Mouse (Mus musculus) MEL (cell line): ENCODE measurements around the gene D430041D05Rik.

Experiments used
- CHD2 ChIP-seq: IDR thresholded peaks from 2 replicates; pipeline ENCODE4 v1.6.1; 2011; ENCODE audit warnings: low read length, improper control_type of control experiment
- CTCF ChIP-seq, 3 experiments: IDR thresholded peaks in 2 of 3; conservative IDR thresholded peaks in 1 of 3; 2 replicates each; pipeline ENCODE4 v1.5.1; 2011 to 2012; ENCODE audit warnings: low read length in 3 of 3, low read depth in 2 of 3, mild to moderate bottlenecking in 2 of 3, improper control_type of control experiment in 1 of 3, inconsistent platforms in 1 of 3, mixed read lengths in 1 of 3, moderate library complexity in 1 of 3; ENCODE audit not compliant: control insufficient read depth in 1 of 3, insufficient read depth in 1 of 3, poor library complexity in 1 of 3, severe bottlenecking in 1 of 3
- E2F4 ChIP-seq: IDR thresholded peaks from 2 replicates; pipeline ENCODE4 v1.6.1; 2011; ENCODE audit warnings: low read depth, low read length, improper control_type of control experiment, borderline replicate concordance
- EP300 ChIP-seq, 2 experiments: IDR thresholded peaks; 2 replicates each; pipeline ENCODE4 v1.6.1; 2011; ENCODE audit warnings: improper control_type of control experiment in 2 of 2, low read length in 2 of 2, low read depth in 1 of 2, mild to moderate bottlenecking in 1 of 2
- GABPA ChIP-seq: IDR thresholded peaks from 2 replicates; pipeline ENCODE4 v1.6.1; 2012; ENCODE audit warnings: low read depth, mild to moderate bottlenecking, inconsistent platforms, low read length, improper control_type of control experiment, moderate library complexity
- MAX ChIP-seq: IDR thresholded peaks from 2 replicates; pipeline ENCODE4 v1.6.1; 2011; ENCODE audit warnings: low read length, improper control_type of control experiment
- MYC ChIP-seq: IDR thresholded peaks from 2 replicates; pipeline ENCODE4 v1.6.1; 2011; ENCODE audit warnings: low read depth, mild to moderate bottlenecking, low read length, improper control_type of control experiment, moderate library complexity
- NELFE ChIP-seq: IDR thresholded peaks from 2 replicates; pipeline ENCODE4 v1.6.1; 2011; ENCODE audit warnings: low read depth, low read length, improper control_type of control experiment
- NRF1 ChIP-seq: IDR thresholded peaks from 2 replicates; pipeline ENCODE4 v1.6.1; 2014; ENCODE audit warnings: low read depth, mild to moderate bottlenecking, inconsistent platforms, low read length, improper control_type of control experiment, moderate library complexity; ENCODE audit not compliant: poor library complexity, insufficient read depth, severe bottlenecking
- POLR2A ChIP-seq, 2 experiments: IDR thresholded peaks; 2 replicates each; pipeline ENCODE4 v1.6.1; 2011 to 2012; ENCODE audit warnings: low read length in 2 of 2, mild to moderate bottlenecking in 2 of 2, control low read depth in 1 of 2, improper control_type of control experiment in 1 of 2, low read depth in 1 of 2, moderate library complexity in 1 of 2; ENCODE audit not compliant: control insufficient read depth in 1 of 2, insufficient read depth in 1 of 2, poor library complexity in 1 of 2
- POLR2AphosphoS2 ChIP-seq: IDR thresholded peaks from 2 replicates; pipeline ENCODE4 v1.6.1; 2011; ENCODE audit warnings: low read length, improper control_type of control experiment
- RCOR1 ChIP-seq: IDR thresholded peaks from 2 replicates; pipeline ENCODE4 v1.6.1; 2012; ENCODE audit warnings: low read depth, mild to moderate bottlenecking, inconsistent platforms, low read length, improper control_type of control experiment
- ZMIZ1 ChIP-seq: IDR thresholded peaks from 2 replicates; pipeline ENCODE4 v1.6.1; 2012; ENCODE audit warnings: low read depth, mild to moderate bottlenecking, inconsistent platforms, low read length, improper control_type of control experiment, moderate library complexity
- ZNF384 ChIP-seq: IDR thresholded peaks from 2 replicates; pipeline ENCODE4 v1.6.1; 2012; ENCODE audit warnings: low read depth, mild to moderate bottlenecking, inconsistent platforms, low read length, improper control_type of control experiment

DNA sequence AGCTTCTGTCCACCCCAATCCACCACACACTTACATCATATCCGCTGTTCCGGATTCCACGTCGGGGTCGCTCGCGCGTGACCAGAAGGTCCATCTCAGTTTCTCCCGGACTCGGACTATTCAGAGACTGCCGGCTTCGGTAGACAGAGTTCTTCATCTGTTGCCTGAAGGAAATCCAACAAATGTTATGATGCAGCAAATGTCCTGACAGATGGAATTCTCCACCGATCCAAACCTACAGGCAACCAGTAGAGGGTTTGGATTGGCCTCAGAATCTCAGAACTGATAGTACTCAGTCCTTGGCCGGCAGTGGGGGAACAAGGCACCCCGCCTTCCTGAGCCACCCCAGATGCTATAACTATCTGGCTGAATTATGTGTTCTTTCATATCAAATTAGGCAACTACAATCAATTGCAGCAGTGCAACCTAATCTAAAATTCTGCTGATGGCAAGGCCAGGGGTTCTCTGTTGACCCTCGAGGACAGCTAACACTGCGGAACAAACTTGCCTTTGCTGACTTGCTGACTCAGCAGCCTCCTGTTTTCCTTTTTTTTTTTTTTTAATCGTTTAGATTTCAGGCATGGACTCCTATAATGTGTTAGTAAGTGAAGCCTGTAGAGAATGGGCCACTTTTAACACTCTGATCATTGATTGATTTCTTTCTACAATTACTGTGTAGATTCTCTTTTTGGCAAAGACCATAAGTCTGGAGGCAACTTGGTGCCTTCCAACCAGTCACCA, 218.2 kb downstream of the D430041D05Rik start:
- no peak for TF ChIP-seq GABPA
- TF ChIP-seq NELFE, result no peak
- no peak for TF ChIP-seq RCOR1
- TF ChIP-seq NRF1, result no peak
- no peak for TF ChIP-seq POLR2A (IDR thresholded peaks at IDR 0.05; ENCODE audit: control insufficient read depth in 1 of 2, insufficient read depth in 1 of 2, low read depth in 1 of 2, low read length in 2 of 2, poor library complexity in 1 of 2)
- TF ChIP-seq ZMIZ1, result no peak
- no peak for TF ChIP-seq CTCF (IDR thresholded peaks at IDR 0.05 in 2 of 3, conservative IDR thresholded peaks at IDR 0.05 in 1 of 3; ENCODE audit: control insufficient read depth in 1 of 3, insufficient read depth in 1 of 3, low read depth in 2 of 3, low read length in 3 of 3, poor library complexity in 1 of 3, severe bottlenecking in 1 of 3)
- no peak for TF ChIP-seq E2F4
- TF ChIP-seq EP300 (IDR thresholded peaks at IDR 0.05; ENCODE audit: low read depth in 1 of 2, low read length in 2 of 2), result no peak
- TF ChIP-seq ZNF384, result no peak
- no peak for TF ChIP-seq MYC
- TF ChIP-seq POLR2AphosphoS2, result no peak
- no peak for TF ChIP-seq MAX
- TF ChIP-seq CHD2, result no peak
